Mouse (Mus musculus): ENCODE results near the gene Cyp3a41a.
"Not testable (repeated sequence)": the region's sequence is repeated elsewhere in the genome, so short reads cannot be mapped to it uniquely, and the experiment has no call there.

Cyp3a41a gene

DNA sequence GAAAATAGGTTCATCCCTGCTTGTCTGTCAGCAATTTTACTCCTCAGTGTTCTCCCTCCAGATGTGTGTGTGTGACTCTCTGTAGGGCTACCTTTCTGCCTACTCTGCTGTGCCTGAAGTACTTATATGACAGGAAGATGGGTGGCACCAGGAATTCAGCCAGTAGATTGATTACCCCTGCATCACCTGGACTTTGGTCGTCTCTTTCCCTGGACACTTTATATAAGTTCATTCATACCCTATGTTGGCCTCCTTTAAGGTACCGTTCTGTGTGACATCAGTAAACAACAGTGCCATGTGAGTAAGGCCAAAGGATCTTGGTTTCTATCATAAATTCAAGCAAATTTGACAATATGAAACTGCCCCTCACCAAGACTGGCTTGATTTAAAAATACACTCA is at the start of gene Cyp3a41a:
Cyp3a41a (minus strand) TSS at position 101 of the 400 bp plus-strand sequence.
- DNase-seq, result not testable (repeated sequence)

DNA sequence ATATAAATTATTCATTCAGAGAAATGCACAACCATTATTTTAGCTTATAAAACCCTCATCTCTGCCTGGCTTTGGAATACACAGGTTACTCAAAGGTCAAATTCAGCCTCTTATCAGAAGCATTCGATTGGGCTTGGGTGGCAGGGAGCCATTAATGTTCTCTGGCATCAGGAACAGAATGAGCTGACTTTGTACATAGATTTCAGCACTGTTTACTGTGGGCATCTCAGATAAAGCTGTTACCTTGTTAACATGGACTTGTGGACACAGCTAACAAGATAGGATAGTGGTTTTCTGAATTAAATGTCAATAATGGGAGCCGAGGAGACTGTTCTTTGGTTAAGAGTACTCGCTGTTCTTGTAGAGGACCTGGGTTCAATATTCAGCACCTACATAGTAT is 17.6 kb upstream of the Cyp3a41a start:
- DNase-seq, result not testable (repeated sequence)

- DNase-seq, result not testable (repeated sequence)
Observed at GRCm38 (mm10) chr5:145714296-145714695, 5.6 kb downstream of the Cyp3a41a start.

DNA sequence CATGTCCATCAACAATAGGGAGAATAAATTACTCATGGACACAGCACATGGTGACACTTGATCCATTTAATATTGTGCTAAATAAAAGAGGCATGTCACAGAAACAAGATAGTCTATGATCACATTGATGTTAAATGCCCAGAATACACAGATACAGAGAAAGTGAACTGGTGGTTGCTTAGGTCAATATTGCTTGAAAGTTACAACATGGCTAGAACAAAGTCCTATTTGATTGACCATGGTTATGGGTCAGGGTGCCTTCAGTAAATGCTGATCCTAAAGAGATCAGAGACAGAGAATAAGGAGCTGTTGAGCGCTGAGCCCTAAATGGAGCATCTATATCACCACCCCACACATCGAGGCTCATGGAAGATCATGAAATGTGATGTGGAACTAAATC is 12.6 kb downstream of the Cyp3a41a start:
- not testable (repeated sequence) for DNase-seq

GRCm38 (mm10) chr5:145662007-145662406 is 57.9 kb downstream of the Cyp3a41a start:
- no peak for DNase-seq

DNA sequence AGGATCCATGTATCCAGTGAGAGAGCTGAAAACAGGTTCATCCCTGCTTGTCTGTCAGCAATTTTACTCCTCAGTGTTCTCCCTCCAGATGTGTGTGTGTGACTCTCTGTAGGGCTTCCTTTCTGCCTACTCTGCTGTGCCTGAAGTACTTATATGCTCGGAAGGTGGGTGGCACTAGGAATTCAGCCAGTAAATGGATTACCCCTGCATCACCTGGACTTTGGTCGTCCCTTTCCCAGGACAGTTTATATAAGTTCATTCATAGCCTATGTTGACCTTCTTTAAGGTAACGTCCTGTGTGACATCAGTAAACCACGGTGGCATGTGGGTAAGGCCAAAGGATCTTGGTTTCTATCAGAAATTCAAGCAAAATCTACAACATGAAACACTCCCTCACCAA is 72.2 kb downstream of the Cyp3a41a start:
- DNase-seq, result no peak
